Mouse (Mus musculus): ENCODE data around the gene Slc38a8.

DNA sequence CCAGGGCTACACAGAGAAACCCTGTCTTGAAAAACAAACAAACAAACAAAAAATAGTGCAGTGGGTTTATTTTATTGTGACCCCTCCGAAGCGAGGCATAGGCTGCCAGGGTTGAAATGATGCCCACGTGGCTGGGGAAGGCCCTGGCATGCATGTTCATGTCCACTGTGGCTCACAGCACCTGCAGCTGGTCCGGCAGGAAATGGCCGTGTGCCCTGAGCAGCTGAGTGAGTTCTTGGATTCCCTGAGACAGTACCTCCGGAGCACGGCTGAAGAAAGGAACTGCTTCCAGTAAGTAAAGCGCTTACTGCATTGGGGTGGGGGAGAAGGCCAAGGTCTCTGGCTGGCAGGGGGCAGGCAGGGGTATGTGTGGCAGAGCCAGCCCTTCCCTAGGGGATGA, 33.4 kb downstream of the Slc38a8 start:
- no peak for TF ChIP-seq GATA1 (IDR thresholded peaks at IDR 0.05; ENCODE audit: low read length)
- TF ChIP-seq TAL1 (IDR thresholded peaks at IDR 0.05; ENCODE audit: low read length) = no peak
